Mouse (Mus musculus) neural tube, embryonic 13.5 days (tissue): ENCODE measurements around the gene Klhl5. TPM values are rescaled to one million over a fixed set of nuclear protein-coding genes. Genes with fewer than 3 reads are reported as not detected.

ENCODE experiments used
- ATAC-seq: fragments of 200-750 bp; cut with Nextera tagmentation; 2 replicates; pipeline ENCODE4 v1.8.0; 2017; ENCODE audit warnings: low read depth, mild to moderate bottlenecking, moderate TSS enrichment, moderate library complexity
- H3K27ac ChIP-seq: fragments of 300-500 bp; sonication (generic); replicated peaks from 2 replicates; pipeline ENCODE4 v1.5.1; 2015; ENCODE audit warnings: moderate library complexity, mild to moderate bottlenecking, inconsistent platforms
- H3K27me3 ChIP-seq: fragments of 300-500 bp; sonication (generic); 2 replicates; pipeline ENCODE4 v1.6.1; 2015; ENCODE audit warnings: mild to moderate bottlenecking, inconsistent platforms
- H3K36me3 ChIP-seq: fragments of 300-500 bp; sonication (generic); 2 replicates; pipeline ENCODE4 v1.6.1; 2015; ENCODE audit warnings: mild to moderate bottlenecking, inconsistent platforms
- H3K4me1 ChIP-seq: fragments of 300-500 bp; sonication (generic); replicated peaks from 2 replicates; pipeline ENCODE4 v1.6.1; 2015; ENCODE audit warnings: inconsistent platforms
- H3K4me2 ChIP-seq: fragments of 300-500 bp; sonication (generic); 2 replicates; pipeline ENCODE4 v1.6.1; 2015; ENCODE audit warnings: inconsistent platforms, mild to moderate bottlenecking, moderate library complexity
- H3K4me3 ChIP-seq: fragments of 300-500 bp; sonication (generic); 2 replicates; pipeline ENCODE4 v1.5.1; 2015; ENCODE audit warnings: mild to moderate bottlenecking, inconsistent platforms
- H3K9ac ChIP-seq: fragments of 300-500 bp; sonication (generic); 2 replicates; pipeline ENCODE4 v1.6.1; 2015; ENCODE audit warnings: moderate library complexity, mild to moderate bottlenecking, inconsistent platforms
- H3K9me3 ChIP-seq: fragments of 300-500 bp; sonication (generic); 2 replicates; pipeline ENCODE4 v1.6.1; 2016; ENCODE audit warnings: inconsistent platforms
- WGBS: fragments of 180-500 bp; shearing (Covaris S2); methylation state at CpG from one replicate; pipeline ENCODE4 v1.1.7; 2015; 5-methylcytosine and 5-hydroxymethylcytosine counted together
- polyA plus RNA-seq: library from polyadenylated mRNA; unstranded; fragments of >200 nt; fragmentation: Nextera tagmentation; extraction: Ambion mirVana; gene quantifications from 2 replicates; pipeline ENCODE4 v1.2.1, GENCODE M21; 2015

The Klhl5 gene
- polyA plus RNA-seq, 1 experiment from 2014 or later, result 60.8 TPM

DNA sequence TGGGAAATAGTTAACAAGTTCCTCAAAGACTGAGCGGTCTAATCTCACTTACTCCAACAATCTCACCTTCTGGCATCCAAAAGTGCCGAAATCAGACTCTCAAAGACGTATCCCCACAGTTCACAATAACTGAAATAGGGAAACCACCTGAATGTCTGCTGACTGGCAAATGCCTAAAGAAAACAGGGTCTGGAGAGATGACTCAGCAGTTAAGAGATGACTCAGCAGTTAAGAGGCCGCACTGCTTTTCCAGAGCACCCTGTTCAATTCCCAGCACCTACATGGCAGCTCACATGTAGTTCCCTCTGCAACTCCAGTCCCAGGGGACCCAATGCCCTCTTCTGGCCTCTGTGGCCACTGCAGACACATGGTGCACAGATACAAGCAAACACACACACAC, 29.3 kb upstream of the Klhl5 start:
- no peaks in the 10 kb centered on the region for H3K27me3 ChIP-seq

DNA sequence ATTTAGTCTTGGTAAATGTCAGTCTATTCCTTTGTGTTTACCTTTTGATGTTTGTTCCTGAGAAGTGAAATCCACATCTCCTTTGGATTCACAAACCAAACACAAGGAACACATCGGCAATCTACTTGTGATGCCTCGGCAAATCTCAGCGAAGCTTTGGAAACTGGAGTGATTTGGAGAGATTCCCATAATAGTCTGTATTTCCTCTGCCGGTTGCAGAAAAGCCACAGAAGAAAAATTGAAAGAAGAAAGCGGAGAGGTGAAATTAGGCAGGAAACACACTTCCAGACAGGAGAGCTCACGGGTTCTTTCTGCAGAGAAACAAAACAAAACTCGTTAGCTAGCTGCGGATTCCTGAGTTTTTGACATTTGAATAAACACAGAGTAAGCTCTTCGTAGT, 27.5 kb upstream of the Klhl5 start:
- Histone ChIP-seq H3K9ac (no peak overlapping the region), H3K4me1 (no peaks in the 10 kb centered on the region), H3K9me3 (no peaks in the 10 kb centered on the region), H3K4me3 (no peak overlapping the region), H3K27me3 (no peaks in the 10 kb centered on the region), H3K4me2 (no peak overlapping the region), H3K36me3 (no peaks in the 10 kb centered on the region), H3K27ac (no peak overlapping the region)
- WGBS, result 77% methylated on average over 9 of the region's 9 CpGs
- ATAC-seq, result no peak

More for the DNA sequence above, 29.3 kb upstream of the Klhl5 start:
- WGBS, result 97% methylated on average over 4 of the region's 4 CpGs
- Histone ChIP-seq H3K9me3 (no peaks in the 10 kb centered on the region), H3K4me1 (no peaks in the 10 kb centered on the region), H3K4me2 (no peak overlapping the region), H3K9ac (no peak overlapping the region), H3K36me3 (no peaks in the 10 kb centered on the region), H3K4me3 (no peak overlapping the region), H3K27ac (no peak overlapping the region)
- ATAC-seq, result no peak

DNA sequence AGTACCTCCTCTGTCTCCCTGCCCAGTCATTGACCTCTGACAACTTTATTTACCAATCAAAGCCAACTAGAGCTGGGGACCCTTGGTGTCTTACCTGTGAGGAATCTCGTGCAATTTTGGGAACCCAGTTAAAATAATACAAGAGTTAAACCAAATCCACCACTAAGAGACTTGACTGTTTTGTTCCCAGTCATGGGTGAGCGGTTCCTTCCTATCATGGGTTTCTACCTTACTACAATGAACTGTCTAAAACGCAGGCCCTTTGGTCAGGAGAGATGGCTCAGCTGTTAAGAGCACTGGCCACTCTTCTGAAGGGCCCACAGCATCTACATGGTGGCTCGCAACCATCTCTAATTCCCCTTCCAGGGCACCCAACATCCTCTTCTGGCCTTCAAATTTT, 25.5 kb upstream of the Klhl5 start:
- Histone ChIP-seq H3K4me3 (no peak overlapping the region), H3K27me3 (no peaks in the 10 kb centered on the region), H3K4me2 (no peak overlapping the region), H3K4me1 (no peaks in the 10 kb centered on the region), H3K9me3 (no peaks in the 10 kb centered on the region), H3K9ac (no peak overlapping the region), H3K27ac (no peak overlapping the region), H3K36me3 (no peaks in the 10 kb centered on the region)
- WGBS, result 94% methylated on average over 4 of the region's 4 CpGs
- no peak for ATAC-seq

DNA sequence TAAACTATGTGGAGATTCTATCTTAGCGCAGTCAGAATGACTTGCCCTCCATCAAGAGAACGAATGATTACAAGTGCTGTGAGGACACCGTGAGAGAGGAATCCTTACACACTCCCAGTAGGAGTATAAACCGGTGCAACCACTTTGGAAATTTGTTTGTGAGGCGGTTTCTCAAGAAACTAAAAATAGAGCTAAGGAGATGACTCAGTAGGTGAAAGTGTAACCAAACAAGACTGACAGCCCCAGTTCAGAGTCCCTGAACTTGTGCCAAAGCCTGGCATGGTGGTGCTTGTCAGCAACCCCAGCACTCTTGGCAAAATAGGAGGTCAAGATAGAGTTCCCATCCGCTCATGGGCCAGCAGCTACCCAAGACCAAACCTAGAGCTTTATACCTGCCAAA, 20.8 kb upstream of the Klhl5 start:
- no peak for ATAC-seq
- Histone ChIP-seq H3K4me3 (no peak overlapping the region), H3K9ac (no peak overlapping the region), H3K27ac (no peak overlapping the region), H3K9me3 (no peaks in the 10 kb centered on the region), H3K36me3 (no peaks in the 10 kb centered on the region), H3K4me1 (no peaks in the 10 kb centered on the region), H3K27me3 (no peaks in the 10 kb centered on the region), H3K4me2 (no peak overlapping the region)
- whole genome bisulfite sequencing, result 84% methylated on average over 6 of the region's 6 CpGs

DNA sequence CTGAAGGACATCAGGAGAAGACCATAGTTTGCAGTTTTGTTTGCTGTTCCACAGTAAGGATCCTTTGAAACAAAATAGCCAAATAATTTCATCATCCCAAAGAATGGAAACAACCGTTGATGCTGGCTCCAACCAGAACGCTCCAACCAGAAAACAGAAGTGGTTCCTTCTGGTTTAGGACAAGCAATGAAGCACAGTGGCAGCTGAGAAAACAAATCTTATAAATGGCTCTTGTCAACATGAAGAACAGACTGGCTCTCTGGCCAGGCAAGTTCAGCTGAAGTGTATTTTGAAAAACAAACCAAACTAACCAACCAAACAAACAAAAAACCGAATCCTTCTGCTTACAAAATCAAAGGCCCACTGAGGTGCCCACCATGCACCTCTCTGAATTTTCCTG, 17.6 kb upstream of the Klhl5 start:
- no peak for ATAC-seq
- no peaks in the 10 kb centered on the region for H3K27me3 ChIP-seq
- no peak overlapping the region for H3K4me2 ChIP-seq
- no peaks in the 10 kb centered on the region for H3K36me3 ChIP-seq
- no peaks in the 10 kb centered on the region for H3K4me1 ChIP-seq
- no peak overlapping the region for H3K27ac ChIP-seq
- H3K4me3 ChIP-seq, result no peak overlapping the region
- H3K9ac ChIP-seq, result no peak overlapping the region
- 65% methylated on average over 3 of the region's 3 CpGs for WGBS
- H3K9me3 ChIP-seq, result no peaks in the 10 kb centered on the region

DNA sequence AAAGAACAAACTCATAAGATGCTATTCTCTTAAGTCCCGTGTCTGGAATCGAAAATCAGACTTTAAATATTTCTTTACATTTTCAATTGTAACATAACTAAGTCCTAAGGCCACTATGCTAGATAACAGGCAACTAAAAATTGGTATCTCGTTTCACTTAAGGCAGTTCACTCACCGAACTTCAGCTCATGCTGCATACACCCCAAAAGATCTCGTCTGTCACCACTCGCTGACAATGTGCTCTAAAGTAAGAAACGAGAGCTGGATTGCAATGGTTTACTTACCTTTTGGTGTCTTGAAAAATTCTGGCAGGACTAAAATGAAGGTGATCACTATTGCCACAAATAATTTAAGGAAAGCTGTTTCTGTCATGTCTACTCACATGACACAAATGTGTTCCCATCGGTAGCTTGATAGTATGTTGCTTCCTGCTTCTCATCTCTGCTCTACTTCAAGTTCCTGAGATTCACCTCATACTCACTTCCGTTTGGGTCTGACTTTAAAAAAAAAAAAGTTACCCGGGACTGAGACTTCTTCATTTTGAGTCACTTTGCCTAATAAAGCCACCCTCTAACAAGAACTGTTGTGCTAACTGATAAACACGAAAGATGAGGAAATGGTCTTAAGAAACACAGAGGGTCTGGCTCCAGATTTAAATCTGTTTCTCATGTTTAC, 16.0 kb upstream of the Klhl5 start:
- H3K9me3 ChIP-seq, result no peaks in the 10 kb centered on the region
- WGBS, result 71% methylated on average over 11 of the region's 11 CpGs
- no peak overlapping the region for H3K9ac ChIP-seq
- H3K27me3 ChIP-seq, result no peaks in the 10 kb centered on the region
- no peaks in the 10 kb centered on the region for H3K36me3 ChIP-seq
- no peak for ATAC-seq
- H3K4me1 ChIP-seq, result no peaks in the 10 kb centered on the region
- H3K27ac ChIP-seq, result no peak overlapping the region
- no peak overlapping the region for H3K4me2 ChIP-seq
- no peak overlapping the region for H3K4me3 ChIP-seq

DNA sequence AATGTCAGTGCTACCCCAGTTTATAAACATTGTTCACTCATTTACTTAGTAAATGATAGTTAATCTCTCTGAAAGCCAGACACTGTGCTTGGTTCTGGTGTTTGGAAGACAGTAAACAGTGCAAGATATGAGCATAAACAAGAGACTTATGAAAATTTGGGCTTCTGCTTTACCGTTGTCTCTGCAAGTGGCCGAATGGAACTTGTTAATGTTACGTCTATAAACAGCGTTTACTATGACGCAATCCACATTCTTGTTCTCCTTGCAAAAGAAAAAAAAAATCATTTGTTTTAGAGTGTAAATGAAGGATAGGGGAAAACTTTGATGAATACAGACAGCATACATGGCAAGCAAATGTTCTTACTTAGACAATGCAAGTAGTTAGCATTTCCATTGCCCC, 15.4 kb upstream of the Klhl5 start, which contains the start of gene Tmem156:
TSS of gene Tmem156 (minus strand) at position 212 of the 400 bp plus-strand sequence.
- no peaks in the 10 kb centered on the region for H3K27me3 ChIP-seq
- H3K27ac ChIP-seq, result no peak within 1 kb of the TSS
- ATAC-seq, result no peak
- no peak within 1 kb of the TSS for H3K4me3 ChIP-seq
- H3K4me2 ChIP-seq, result no peak within 1 kb of the TSS
- no peaks in the 10 kb centered on the region for H3K9me3 ChIP-seq
- WGBS, result 64% methylated on average over 5 of the region's 5 CpGs
- H3K9ac ChIP-seq, result no peak within 1 kb of the TSS
- no peaks in the 10 kb centered on the region for H3K36me3 ChIP-seq
- no peaks in the 10 kb centered on the region for H3K4me1 ChIP-seq

DNA sequence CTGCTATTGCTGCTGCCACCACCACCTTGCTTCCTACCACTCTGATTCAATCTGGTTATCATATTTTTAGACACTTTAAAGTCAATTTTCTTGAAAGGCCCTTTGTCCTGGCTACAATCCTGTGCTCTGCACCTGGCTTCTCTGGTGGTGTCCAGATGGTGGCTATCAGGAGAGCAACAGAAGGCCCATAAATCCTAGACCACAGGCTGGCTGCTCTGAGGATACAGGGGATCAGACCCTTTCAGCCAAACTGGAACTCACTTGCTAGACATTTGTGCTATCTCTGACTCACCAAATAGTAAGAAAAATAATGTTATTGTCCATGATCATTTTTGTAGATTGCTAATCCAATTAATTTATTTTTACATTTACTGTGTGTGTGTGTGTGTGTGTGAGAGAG, 13.6 kb upstream of the Klhl5 start:
- Histone ChIP-seq H3K9me3 (no peaks in the 10 kb centered on the region), H3K27me3 (no peaks in the 10 kb centered on the region), H3K4me3 (no peak overlapping the region), H3K9ac (no peak overlapping the region), H3K36me3 (no peaks in the 10 kb centered on the region), H3K4me2 (no peak overlapping the region), H3K27ac (no peak overlapping the region), H3K4me1 (no peaks in the 10 kb centered on the region)
- ATAC-seq, result no peak

DNA sequence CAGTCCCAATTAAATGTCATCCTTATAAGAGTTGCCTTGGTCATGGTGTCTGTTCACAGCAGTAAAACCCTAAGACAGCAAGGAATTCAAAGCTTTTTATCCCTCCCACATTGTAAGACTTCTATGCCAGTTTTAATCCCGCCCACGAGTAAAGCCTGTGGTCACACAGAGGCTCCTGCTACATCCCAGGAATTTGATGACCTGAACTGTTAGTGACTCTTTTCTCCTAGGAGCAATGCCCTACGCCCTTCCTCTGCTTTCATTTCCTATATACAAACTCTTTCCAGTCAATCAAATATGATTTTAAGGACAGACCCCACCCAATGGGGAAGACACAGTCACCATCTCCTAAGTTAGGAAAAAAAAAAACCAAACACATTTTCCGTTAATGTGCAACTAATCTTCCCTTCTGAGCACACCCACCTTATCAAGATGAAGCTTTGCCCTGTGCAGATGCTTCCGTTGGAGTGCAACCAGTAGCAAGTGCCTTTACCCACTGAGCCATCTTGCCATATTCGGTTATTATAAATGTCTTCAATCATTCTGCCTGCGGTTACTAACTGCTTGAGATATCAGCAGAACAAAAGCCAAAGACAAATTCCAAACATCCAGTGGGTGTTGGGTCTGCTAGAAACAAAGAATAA, 12.3 kb upstream of the Klhl5 start:
- 90% methylated on average over 7 of the region's 7 CpGs for WGBS

DNA sequence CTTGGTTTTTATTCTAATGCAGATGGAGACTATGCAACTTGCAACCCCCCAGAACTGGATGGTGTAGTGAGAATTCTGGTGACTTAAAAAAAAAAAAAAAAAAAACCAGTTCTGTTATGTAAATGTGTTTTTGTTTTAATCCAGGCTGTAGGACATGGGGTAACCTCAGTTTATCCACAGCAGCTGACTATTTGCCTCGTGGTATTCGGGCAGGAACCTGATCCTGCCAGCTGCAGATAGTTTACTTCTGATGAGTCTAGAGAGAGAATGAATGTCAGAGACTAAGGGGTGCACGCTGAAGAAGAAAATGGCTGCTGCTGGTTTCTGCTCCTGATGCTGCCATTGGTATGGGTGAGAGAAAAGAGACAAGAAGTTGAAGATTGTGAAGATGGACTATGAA, 11.3 kb upstream of the Klhl5 start:
- Histone ChIP-seq H3K27ac (no peak overlapping the region), H3K4me3 (no peak overlapping the region), H3K9me3 (no peaks in the 10 kb centered on the region), H3K27me3 (no peaks in the 10 kb centered on the region), H3K9ac (no peak overlapping the region), H3K4me1 (0 out of 2 replicates have a peak, but pooled peaks cover 4% of the 10 kb centered on the region), H3K36me3 (no peaks in the 10 kb centered on the region), H3K4me2 (no peak overlapping the region)
- WGBS, result 82% methylated on average over 3 of the region's 3 CpGs
- no peak for ATAC-seq

More for the DNA sequence above, 12.3 kb upstream of the Klhl5 start:
- H3K27ac ChIP-seq, result no peak overlapping the region
- H3K27me3 ChIP-seq, result no peaks in the 10 kb centered on the region
- H3K36me3 ChIP-seq, result no peaks in the 10 kb centered on the region
- H3K4me3 ChIP-seq, result no peak overlapping the region
- no peak overlapping the region for H3K9ac ChIP-seq
- H3K9me3 ChIP-seq, result no peaks in the 10 kb centered on the region
- no peak overlapping the region for H3K4me2 ChIP-seq
- ATAC-seq, result no peak
- H3K4me1 ChIP-seq, result 0 out of 2 replicates have a peak, but pooled peaks cover 2% of the 10 kb centered on the region

DNA sequence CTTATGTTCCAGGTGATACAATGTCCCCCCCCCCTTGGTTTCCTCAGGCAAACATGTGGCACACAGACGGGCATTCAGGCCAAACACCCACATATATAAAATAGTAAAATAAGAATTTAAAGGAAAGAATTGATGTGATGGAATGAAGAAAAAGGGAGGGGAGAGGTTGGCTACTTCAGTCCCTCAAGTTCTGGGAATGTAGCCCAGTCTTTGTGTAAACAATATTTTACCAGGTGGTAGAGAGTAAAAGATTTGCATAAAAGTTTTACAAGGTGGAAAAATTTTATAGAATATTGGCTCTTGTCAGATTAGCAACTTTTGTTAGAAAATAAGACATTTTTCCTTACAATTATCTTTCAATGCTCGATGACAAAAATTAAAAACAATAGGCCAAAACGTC, 10.5 kb upstream of the Klhl5 start:
- 77% methylated on average over 3 of the region's 3 CpGs for WGBS
- no peak overlapping the region for H3K4me2 ChIP-seq
- H3K9ac ChIP-seq, result no peak overlapping the region
- no peaks in the 10 kb centered on the region for H3K9me3 ChIP-seq
- no peak for ATAC-seq
- H3K36me3 ChIP-seq, result no peaks in the 10 kb centered on the region
- no peak overlapping the region for H3K27ac ChIP-seq
- no peaks in the 10 kb centered on the region for H3K27me3 ChIP-seq
- H3K4me1 ChIP-seq, result 0 out of 2 replicates have a peak, but pooled peaks cover 4% of the 10 kb centered on the region
- no peak overlapping the region for H3K4me3 ChIP-seq

DNA sequence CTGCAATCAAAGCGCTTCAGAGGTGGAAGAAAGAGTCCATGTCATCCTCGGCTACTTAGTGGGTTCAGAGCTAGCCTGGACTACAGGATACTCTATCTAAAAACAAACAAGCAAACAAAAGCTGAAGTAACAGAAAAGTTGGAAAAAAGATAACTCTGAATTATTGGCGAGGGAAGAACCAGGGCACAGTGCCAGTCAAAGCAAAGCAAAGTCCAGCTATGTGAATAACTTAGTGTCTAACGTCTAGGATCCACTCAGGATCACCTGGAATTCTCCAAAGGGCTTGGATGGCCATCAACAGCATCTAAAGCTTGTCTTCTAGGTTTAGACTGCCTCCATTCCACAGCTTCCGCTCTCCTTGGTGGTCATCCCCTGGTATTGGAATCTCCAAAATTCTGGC, 9.9 kb upstream of the Klhl5 start:
- Histone ChIP-seq H3K4me2 (no peak overlapping the region), H3K27me3 (no peaks in the 10 kb centered on the region), H3K4me3 (no peak overlapping the region), H3K9me3 (no peaks in the 10 kb centered on the region), H3K27ac (no peak overlapping the region), H3K4me1 (0 out of 2 replicates have a peak, but pooled peaks cover 4% of the 10 kb centered on the region), H3K36me3 (no peaks in the 10 kb centered on the region), H3K9ac (no peak overlapping the region)
- WGBS, result 80% methylated on average over 5 of the region's 5 CpGs
- ATAC-seq, result no peak

DNA sequence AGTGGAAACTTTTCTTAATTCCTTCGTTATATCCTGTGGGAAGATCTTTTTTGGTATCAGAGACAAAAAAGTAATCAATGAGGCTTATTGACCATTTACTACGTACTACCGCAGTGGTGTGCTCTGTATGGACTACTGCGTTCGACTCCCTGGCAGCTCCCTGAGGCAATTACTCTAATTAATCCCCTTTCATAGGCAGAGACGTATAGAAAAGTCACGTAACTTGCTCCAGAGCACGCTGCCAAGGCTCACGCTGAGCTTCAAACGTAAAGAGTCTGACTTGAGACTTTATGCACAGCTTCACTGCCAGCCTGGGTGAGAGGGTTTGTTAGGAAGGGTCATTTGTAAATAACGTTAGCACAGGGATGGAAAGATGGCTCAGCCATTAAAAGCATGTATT, 7.3 kb upstream of the Klhl5 start:
- H3K27ac ChIP-seq, result no peak overlapping the region
- no peak overlapping the region for H3K9ac ChIP-seq
- H3K4me3 ChIP-seq, result no peak overlapping the region
- no peaks in the 10 kb centered on the region for H3K9me3 ChIP-seq
- H3K4me1 ChIP-seq, result 0 out of 2 replicates have a peak, but pooled peaks cover 4% of the 10 kb centered on the region
- H3K36me3 ChIP-seq, result no peaks in the 10 kb centered on the region
- 39% methylated on average over 11 of the region's 11 CpGs for WGBS
- ATAC-seq, result no peak
- H3K4me2 ChIP-seq, result no peak overlapping the region
- no peaks in the 10 kb centered on the region for H3K27me3 ChIP-seq
